Mouse (Mus musculus) lung, postnatal 0 days (tissue): ENCODE data around the gene Clec16a. TPM values are rescaled to one million over a fixed set of nuclear protein-coding genes. Genes with fewer than 3 reads are reported as not detected.

Source experiments
- ATAC-seq: fragments of 200-750 bp; cut with Nextera tagmentation; 2 replicates; pipeline ENCODE4 v1.8.0; 2017; ENCODE audit warnings: moderate library complexity
- DNase-seq: peaks from one replicate; pipeline ENCODE4 v3.0.0-alpha.2; 2016; ENCODE audit warnings: low spot score
- H3K27ac ChIP-seq: fragments of 300-500 bp; sonication (generic); 2 replicates; pipeline ENCODE4 v1.5.1; 2014; ENCODE audit warnings: antibody characterized with exemption, mild to moderate bottlenecking, low read length, mixed read lengths
- H3K27me3 ChIP-seq: fragments of 300-500 bp; sonication (generic); replicated peaks from 2 replicates; pipeline ENCODE4 v1.6.1; 2014; ENCODE audit warnings: low read length, mixed read lengths; ENCODE audit not compliant: insufficient read depth
- H3K36me3 ChIP-seq: fragments of 300-500 bp; sonication (generic); 2 replicates; pipeline ENCODE4 v1.6.1; 2014; ENCODE audit warnings: low read length, mixed read lengths; ENCODE audit not compliant: insufficient read depth
- H3K4me1 ChIP-seq: fragments of 300-500 bp; sonication (generic); 2 replicates; pipeline ENCODE4 v1.6.1; 2014; ENCODE audit warnings: antibody characterized with exemption, low read depth, low read length, mixed read lengths; ENCODE audit not compliant: insufficient read depth
- H3K4me2 ChIP-seq: fragments of 300-500 bp; sonication (generic); replicated peaks from 2 replicates; pipeline ENCODE4 v1.6.1; 2014; ENCODE audit warnings: low read depth, mild to moderate bottlenecking, low read length, moderate library complexity, mixed read lengths
- H3K4me3 ChIP-seq: fragments of 300-500 bp; sonication (generic); 2 replicates; pipeline ENCODE4 v1.5.1; 2014; ENCODE audit warnings: low read depth, low read length
- H3K9ac ChIP-seq: fragments of 300-500 bp; sonication (generic); replicated peaks from 2 replicates; pipeline ENCODE4 v1.6.1; 2014; ENCODE audit warnings: low read depth, mild to moderate bottlenecking
- H3K9me3 ChIP-seq: fragments of 300-500 bp; sonication (generic); 2 replicates; pipeline ENCODE4 v1.6.1; 2016; ENCODE audit warnings: low read length, mixed read lengths
- CTCF ChIP-seq: IDR thresholded peaks from 2 replicates; pipeline ENCODE4 v1.5.1; 2016; ENCODE audit warnings: antibody characterized with exemption, mild to moderate bottlenecking
- EP300 ChIP-seq: IDR thresholded peaks from 2 replicates; pipeline ENCODE4 v1.6.1; 2016; ENCODE audit warnings: antibody characterized with exemption, mild to moderate bottlenecking, control low read depth
- WGBS: fragments of 180-500 bp; shearing (Covaris S2); extraction: QIAGEN DNeasy Blood & Tissue Kit; methylation state at CpG from one replicate; pipeline ENCODE4 v1.1.7; 2014; 5-methylcytosine and 5-hydroxymethylcytosine counted together
- polyA plus RNA-seq: library from polyadenylated mRNA; unstranded; fragments of >200 nt; fragmentation: Nextera tagmentation; extraction: Ambion mirVana; gene quantifications from 2 replicates; pipeline ENCODE4 v1.2.1, GENCODE M21; 2015

Clec16a gene
- polyA plus RNA-seq, 1 experiment from 2014 or later = 32.0 TPM

DNA sequence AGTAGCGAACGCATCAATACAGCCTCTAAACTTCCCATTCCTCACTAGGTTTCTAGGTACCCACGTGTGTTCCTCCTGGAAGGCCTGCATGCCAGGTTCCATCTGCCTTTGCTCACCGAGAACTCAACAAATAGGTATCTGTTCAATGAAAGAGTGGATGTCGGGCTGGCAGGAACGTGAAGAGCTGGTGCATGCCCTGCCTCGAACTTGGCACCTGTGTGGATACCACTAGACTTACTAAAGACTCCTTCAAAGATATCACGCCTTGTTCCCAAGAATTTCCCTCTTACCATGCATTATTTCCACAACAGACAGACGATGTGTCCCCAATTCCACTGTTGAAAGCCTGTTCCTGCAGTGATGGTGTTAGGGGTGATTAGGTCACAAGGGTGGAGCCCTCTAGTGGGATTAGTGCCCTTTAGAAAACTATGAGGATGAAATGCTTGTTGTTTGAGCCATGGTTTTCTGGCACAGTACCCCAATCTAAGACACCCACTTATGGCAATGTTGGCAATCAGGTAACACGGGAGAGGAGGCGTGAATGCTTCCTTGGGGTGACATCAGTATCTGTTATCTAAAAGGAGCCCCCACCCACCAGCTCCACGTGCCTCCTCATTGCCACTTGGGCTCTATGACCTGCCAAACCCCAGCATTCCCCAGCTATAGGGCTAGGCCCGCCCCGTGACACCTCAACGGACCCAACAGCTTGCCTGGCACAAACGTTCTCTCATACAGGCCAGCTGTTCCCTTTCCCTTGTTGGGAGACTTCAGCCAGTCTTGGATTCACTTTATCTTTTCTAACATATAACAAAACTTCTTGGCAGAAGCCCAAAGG, 4.2 kb upstream of the Clec16a start:
- H3K9ac ChIP-seq = peak overlapping the region; percentile 76; the same call in 1 of the 2 replicates
- peak overlapping the region; percentile 84 for H3K27ac ChIP-seq
- peak; percentile 32 for TF ChIP-seq CTCF
- no peak for TF ChIP-seq EP300
- H3K27me3 ChIP-seq = no peaks in the 10 kb centered on the region
- H3K9me3 ChIP-seq = no peaks in the 10 kb centered on the region
- no peaks in the 10 kb centered on the region for H3K36me3 ChIP-seq
- peak overlapping the region; percentile 100 for H3K4me2 ChIP-seq
- ATAC-seq (no peak), DNase-seq (peak; percentile 63)
- peaks cover 23% of the 10 kb centered on the region; the same call in 1 of the 2 replicates for H3K4me1 ChIP-seq
- WGBS = 46% methylated on average over 16 of the region's 16 CpGs
- peak overlapping the region; percentile 82 for H3K4me3 ChIP-seq

DNA sequence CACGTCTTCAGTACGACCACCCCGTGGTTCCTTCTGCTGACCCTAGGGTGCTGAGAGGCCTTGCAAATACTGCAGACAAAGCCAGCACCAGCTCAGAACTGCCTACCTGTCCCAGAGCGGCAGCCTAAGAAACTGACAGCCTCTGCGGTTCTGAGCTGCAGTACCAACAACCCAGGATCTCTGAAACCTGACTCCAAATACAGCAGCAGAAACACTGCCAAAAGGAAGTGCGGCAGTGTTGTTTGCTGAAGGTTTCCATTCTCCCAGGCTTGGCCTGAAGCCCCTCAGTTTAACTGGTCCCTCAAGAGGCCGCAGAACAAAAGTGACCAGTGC, 3.6 kb upstream of the Clec16a start:
- TF ChIP-seq EP300 (no peak), CTCF (no peak)
- H3K4me1 ChIP-seq = peaks cover 28% of the 10 kb centered on the region; the same call in 1 of the 2 replicates

GRCm38 (mm10) chr16:10542266-10542665, 2.9 kb upstream of the Clec16a start:
- no peak for ATAC-seq
- no peak for DNase-seq

More for the DNA sequence above, 3.6 kb upstream of the Clec16a start:
- peak overlapping the region; percentile 100 for H3K4me2 ChIP-seq
- no peaks in the 10 kb centered on the region for H3K36me3 ChIP-seq
- ATAC-seq = no peak
- H3K9ac ChIP-seq = peak overlapping the region; percentile 76
- peak overlapping the region; percentile 84 for H3K27ac ChIP-seq
- H3K27me3 ChIP-seq = no peaks in the 10 kb centered on the region
- 12% methylated on average over 7 of the region's 7 CpGs for WGBS
- DNase-seq = peak; percentile 56
- no peaks in the 10 kb centered on the region for H3K9me3 ChIP-seq
- peak overlapping the region; percentile 82 for H3K4me3 ChIP-seq

GRCm38 (mm10) chr16:10542698-10543365, 2.3 kb upstream of the Clec16a start, which contains the start of gene Dexi:
Dexi (minus strand) TSS chr16:10543054.
- peak within 1 kb of the TSS; percentile 100 for H3K4me2 ChIP-seq
- H3K27me3 ChIP-seq = no peaks in the 10 kb centered on the region
- peaks cover 35% of the 10 kb centered on the region; the same call in 1 of the 2 replicates for H3K4me1 ChIP-seq
- H3K4me3 ChIP-seq = peak within 1 kb of the TSS; percentile 82
- 2% methylated on average over 31 of the region's 61 CpGs for WGBS
- DNase-seq = peak; percentile 99
- H3K27ac ChIP-seq = peak within 1 kb of the TSS; percentile 84
- peak; percentile 95 for ATAC-seq
- TF ChIP-seq CTCF (peak; percentile 48), EP300 (0 out of 2 replicates have a peak, but pooled peaks have one; percentile 18)
- peak within 1 kb of the TSS; percentile 76 for H3K9ac ChIP-seq
- H3K36me3 ChIP-seq = no peaks in the 10 kb centered on the region
- no peaks in the 10 kb centered on the region for H3K9me3 ChIP-seq

More at GRCm38 (mm10) chr16:10542266-10542665, 2.9 kb upstream of the Clec16a start:
- no peak for TF ChIP-seq CTCF
- no peak for TF ChIP-seq EP300
- 4% methylated on average over 22 of the region's 22 CpGs for WGBS
- Histone ChIP-seq H3K27me3 (no peaks in the 10 kb centered on the region), H3K4me2 (peak overlapping the region; percentile 100), H3K9me3 (no peaks in the 10 kb centered on the region), H3K4me3 (peak overlapping the region; percentile 82), H3K27ac (peak overlapping the region; percentile 84), H3K36me3 (no peaks in the 10 kb centered on the region), H3K4me1 (peaks cover 35% of the 10 kb centered on the region; the same call in 1 of the 2 replicates), H3K9ac (peak overlapping the region; percentile 76)

GRCm38 (mm10) chr16:10546865-10547264, 1.7 kb downstream of the Clec16a start:
- H3K27me3 ChIP-seq = no peaks in the 10 kb centered on the region
- no peak for TF ChIP-seq CTCF
- no peak for TF ChIP-seq EP300
- no peak overlapping the region for H3K9ac ChIP-seq
- H3K9me3 ChIP-seq = no peaks in the 10 kb centered on the region
- no peak overlapping the region for H3K27ac ChIP-seq
- 28% methylated on average over 3 of the region's 3 CpGs for WGBS
- peaks cover 16% of the 10 kb centered on the region; the same call in 1 of the 2 replicates for H3K4me1 ChIP-seq
- H3K4me3 ChIP-seq = no peak overlapping the region
- H3K4me2 ChIP-seq = no peak overlapping the region
- no peaks in the 10 kb centered on the region for H3K36me3 ChIP-seq
- no peak for DNase-seq
- ATAC-seq = no peak

GRCm38 (mm10) chr16:10548938-10549337, 3.8 kb downstream of the Clec16a start:
- DNase-seq (no peak), ATAC-seq (no peak)
- no peak overlapping the region for H3K4me3 ChIP-seq
- no peak overlapping the region for H3K9ac ChIP-seq
- H3K27ac ChIP-seq = no peak overlapping the region
- H3K36me3 ChIP-seq = no peaks in the 10 kb centered on the region
- no peak for TF ChIP-seq EP300
- TF ChIP-seq CTCF = no peak
- H3K9me3 ChIP-seq = no peaks in the 10 kb centered on the region
- peaks cover 12% of the 10 kb centered on the region; the same call in 1 of the 2 replicates for H3K4me1 ChIP-seq
- no peak overlapping the region for H3K4me2 ChIP-seq
- WGBS = 67% methylated on average over 3 of the region's 3 CpGs
- H3K27me3 ChIP-seq = no peaks in the 10 kb centered on the region
